Mouse (Mus musculus): ENCODE results near the gene Hs2st1. TPM values are rescaled to one million over a fixed set of nuclear protein-coding genes. Genes with fewer than 3 reads are reported as not detected.
A peak's percentile ranks its signal among the peaks of the same experiment; 100 is the strongest.

The Hs2st1 gene
- polyA plus RNA-seq, 1 experiment from 2014 or later: 16.3 TPM

DNA sequence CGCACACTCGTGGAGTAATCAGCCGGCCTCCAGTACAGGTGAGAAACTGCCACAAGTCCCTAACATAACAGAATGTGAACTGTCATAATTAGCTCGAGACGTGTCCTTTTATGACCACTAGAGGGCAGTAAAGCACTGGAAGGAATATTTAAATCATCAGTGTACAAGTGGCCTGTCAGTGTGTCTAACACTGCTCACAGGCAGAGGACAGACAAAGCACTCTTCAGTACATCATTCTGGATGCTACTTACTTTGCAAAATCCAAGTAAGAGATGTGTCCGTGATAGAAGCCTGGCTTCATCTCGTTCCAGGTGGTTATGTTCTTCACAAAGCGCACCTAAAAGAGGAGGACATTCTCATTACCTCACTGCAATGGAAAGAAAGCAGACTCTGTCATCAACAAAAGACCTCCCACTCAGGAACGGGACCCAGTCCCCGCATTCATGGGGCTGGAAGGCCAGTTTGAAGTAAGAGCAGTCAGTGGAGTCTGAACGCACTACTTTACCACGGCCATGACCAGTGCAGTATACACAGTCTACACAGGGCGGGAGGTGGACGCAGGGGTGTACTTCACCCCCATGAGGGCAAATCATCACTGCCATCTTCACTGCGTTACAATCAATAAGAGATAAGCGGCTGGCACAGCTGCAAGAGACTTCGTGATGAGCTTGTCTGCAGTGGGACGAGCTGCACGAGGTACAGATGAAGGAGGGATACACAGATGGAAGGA, 116.1 kb downstream of the Hs2st1 start:
- Histone ChIP-seq H3K4me2 (ENCODE audit: low read length) (no peak overlapping the region), H3K27ac (ENCODE audit: low read length) (peak overlapping the region; percentile 30), H3K4me1 (replicated peaks; ENCODE audit: control insufficient read depth, insufficient read depth, low read length) (peaks cover 13% of the 10 kb centered on the region), H3K4me3 (replicated peaks; ENCODE audit: low read length) (no peak overlapping the region), H3K9me3 (ENCODE audit: control insufficient read depth, low read length) (no peaks in the 10 kb centered on the region), H3K9ac (replicated peaks; ENCODE audit: low read depth, low read length) (peak overlapping the region; percentile 27; the same call in 1 of the 2 replicates), H3K27me3 (replicated peaks; ENCODE audit: control insufficient read depth, insufficient read depth, low read length) (no peaks in the 10 kb centered on the region), H3K36me3 (ENCODE audit: control insufficient read depth, insufficient read depth) (no peaks in the 10 kb centered on the region; the same call in 1 of the 2 replicates)
- WGBS: 50% methylated on average over 19 of the region's 19 CpGs
- ATAC-seq: peak; percentile 93

GRCm38 (mm10) chr3:144448977-144449376, 121.0 kb downstream of the Hs2st1 start:
- peaks cover 2% of the 10 kb centered on the region; the same call in 1 of the 2 replicates for H3K4me1 ChIP-seq (replicated peaks; ENCODE audit: control insufficient read depth, insufficient read depth, low read length)
- no peak overlapping the region for H3K9ac ChIP-seq (replicated peaks; ENCODE audit: low read depth, low read length)
- H3K27me3 ChIP-seq (replicated peaks; ENCODE audit: control insufficient read depth, insufficient read depth, low read length): no peaks in the 10 kb centered on the region
- WGBS: 95% methylated on average over 6 of the region's 6 CpGs
- H3K9me3 ChIP-seq (ENCODE audit: control insufficient read depth, low read length): no peaks in the 10 kb centered on the region
- H3K36me3 ChIP-seq (ENCODE audit: control insufficient read depth, insufficient read depth): no peaks in the 10 kb centered on the region; the same call in 1 of the 2 replicates
- no peak overlapping the region for H3K4me3 ChIP-seq (replicated peaks; ENCODE audit: low read length)
- ATAC-seq: no peak
- H3K27ac ChIP-seq (ENCODE audit: low read length): no peak overlapping the region
- no peak overlapping the region for H3K4me2 ChIP-seq (ENCODE audit: low read length)

DNA sequence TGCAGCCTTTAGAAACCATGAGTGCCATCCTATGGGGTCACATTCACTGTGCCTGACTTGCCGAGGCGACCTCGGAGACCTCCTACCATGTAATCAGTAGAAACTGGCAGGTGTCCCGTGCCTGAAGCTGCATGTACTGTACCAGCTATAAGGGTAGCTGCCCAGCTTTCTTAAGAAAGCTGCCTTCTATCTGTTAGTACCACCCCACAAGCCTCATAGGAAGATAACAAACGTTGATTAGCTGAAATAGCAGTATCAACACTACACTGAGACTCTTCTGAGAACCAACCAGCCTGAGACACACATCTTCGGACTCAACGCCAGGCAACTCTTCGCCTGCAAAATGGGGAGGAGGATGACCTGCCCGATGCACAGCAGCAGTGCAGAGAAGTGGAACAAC, 122.1 kb downstream of the Hs2st1 start:
- Histone ChIP-seq H3K36me3 (ENCODE audit: control insufficient read depth, insufficient read depth) (no peaks in the 10 kb centered on the region; the same call in 1 of the 2 replicates), H3K27me3 (replicated peaks; ENCODE audit: control insufficient read depth, insufficient read depth, low read length) (no peaks in the 10 kb centered on the region), H3K4me1 (replicated peaks; ENCODE audit: control insufficient read depth, insufficient read depth, low read length) (no peaks in the 10 kb centered on the region), H3K9ac (replicated peaks; ENCODE audit: low read depth, low read length) (no peak overlapping the region), H3K4me2 (ENCODE audit: low read length) (no peak overlapping the region), H3K27ac (ENCODE audit: low read length) (no peak overlapping the region), H3K4me3 (replicated peaks; ENCODE audit: low read length) (no peak overlapping the region), H3K9me3 (ENCODE audit: control insufficient read depth, low read length) (no peaks in the 10 kb centered on the region)
- ATAC-seq: no peak
- WGBS: 87% methylated on average over 9 of the region's 9 CpGs

- Histone ChIP-seq H3K4me3 (replicated peaks; ENCODE audit: low read length) (no peak overlapping the region), H3K27me3 (replicated peaks; ENCODE audit: control insufficient read depth, insufficient read depth, low read length) (no peaks in the 10 kb centered on the region), H3K27ac (ENCODE audit: low read length) (no peak overlapping the region), H3K36me3 (ENCODE audit: control insufficient read depth, insufficient read depth) (no peaks in the 10 kb centered on the region; the same call in 1 of the 2 replicates), H3K9ac (replicated peaks; ENCODE audit: low read depth, low read length) (no peak overlapping the region), H3K9me3 (ENCODE audit: control insufficient read depth, low read length) (no peaks in the 10 kb centered on the region), H3K4me2 (ENCODE audit: low read length) (no peak overlapping the region), H3K4me1 (replicated peaks; ENCODE audit: control insufficient read depth, insufficient read depth, low read length) (no peaks in the 10 kb centered on the region)
- WGBS: 95% methylated on average over 14 of the region's 14 CpGs
- no peak for ATAC-seq
These were observed 123.8 kb downstream of the Hs2st1 start for GRCm38 (mm10) chr3:144446081-144446634.

DNA sequence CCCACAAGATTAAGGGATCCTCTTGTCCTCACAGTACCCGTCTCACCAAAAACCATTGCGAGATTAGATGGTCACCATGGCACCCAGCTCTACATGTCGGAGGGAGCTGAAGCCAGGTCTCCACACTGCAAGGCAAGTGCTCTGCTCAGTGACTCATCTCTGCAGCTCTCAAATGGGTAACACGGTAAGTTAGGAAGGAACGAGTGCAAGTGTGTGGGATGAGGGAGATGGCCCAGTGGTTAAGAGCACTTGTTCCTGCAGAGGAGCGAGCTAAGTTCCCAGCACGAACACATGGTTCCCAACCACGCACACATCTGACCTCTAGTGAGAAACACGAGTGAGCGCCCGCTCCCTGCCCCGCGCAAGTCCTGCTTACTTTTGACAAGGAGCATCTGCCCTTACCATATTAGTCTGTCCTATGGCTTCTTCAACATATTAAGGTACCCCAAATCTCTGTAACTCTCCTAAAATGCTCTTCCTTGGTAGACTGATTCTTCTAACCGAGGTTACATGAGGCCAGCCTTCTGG, 132.0 kb downstream of the Hs2st1 start:
- WGBS: 94% methylated on average over 14 of the region's 14 CpGs
- Histone ChIP-seq H3K9ac (replicated peaks; ENCODE audit: low read depth, low read length) (no peak overlapping the region), H3K4me3 (replicated peaks; ENCODE audit: low read length) (no peak overlapping the region), H3K4me1 (replicated peaks; ENCODE audit: control insufficient read depth, insufficient read depth, low read length) (no peaks in the 10 kb centered on the region), H3K4me2 (ENCODE audit: low read length) (no peak overlapping the region), H3K27me3 (replicated peaks; ENCODE audit: control insufficient read depth, insufficient read depth, low read length) (no peaks in the 10 kb centered on the region), H3K36me3 (ENCODE audit: control insufficient read depth, insufficient read depth) (peaks cover 4% of the 10 kb centered on the region; the same call in 1 of the 2 replicates), H3K27ac (ENCODE audit: low read length) (no peak overlapping the region), H3K9me3 (ENCODE audit: control insufficient read depth, low read length) (no peaks in the 10 kb centered on the region)
- no peak for ATAC-seq

- H3K9me3 ChIP-seq (ENCODE audit: control insufficient read depth, low read length): no peaks in the 10 kb centered on the region
- ATAC-seq: no peak
- no peak overlapping the region for H3K4me2 ChIP-seq (ENCODE audit: low read length)
- H3K36me3 ChIP-seq (ENCODE audit: control insufficient read depth, insufficient read depth): peaks cover 4% of the 10 kb centered on the region; the same call in 1 of the 2 replicates
- H3K4me3 ChIP-seq (replicated peaks; ENCODE audit: low read length): no peak overlapping the region
- 47% methylated on average over 3 of the region's 3 CpGs for WGBS
- no peaks in the 10 kb centered on the region for H3K4me1 ChIP-seq (replicated peaks; ENCODE audit: control insufficient read depth, insufficient read depth, low read length)
- H3K9ac ChIP-seq (replicated peaks; ENCODE audit: low read depth, low read length): no peak overlapping the region
- no peak overlapping the region for H3K27ac ChIP-seq (ENCODE audit: low read length)
- no peaks in the 10 kb centered on the region for H3K27me3 ChIP-seq (replicated peaks; ENCODE audit: control insufficient read depth, insufficient read depth, low read length)
These were observed 133.9 kb downstream of the Hs2st1 start for GRCm38 (mm10) chr3:144436076-144436475.

DNA sequence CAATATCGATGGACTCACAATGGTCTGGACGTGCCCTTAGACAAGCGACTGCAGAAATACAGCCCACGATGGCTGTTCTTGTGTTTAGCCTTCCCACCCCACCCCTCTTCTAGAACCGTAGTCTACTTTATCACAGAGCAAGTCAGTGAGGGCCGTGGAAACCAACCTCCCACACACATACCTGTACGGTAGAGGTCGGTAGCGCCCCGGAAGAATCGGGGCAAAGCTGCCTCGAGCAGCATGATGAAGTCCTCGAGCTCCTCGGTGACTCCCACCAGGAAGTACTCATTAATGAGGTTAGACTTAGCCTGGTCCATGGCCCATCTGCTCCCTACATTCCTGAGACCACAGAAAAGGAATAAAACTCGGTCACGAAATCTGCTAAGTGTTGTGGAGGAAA, 134.7 kb downstream of the Hs2st1 start:
- Histone ChIP-seq H3K4me3 (replicated peaks; ENCODE audit: low read length) (no peak overlapping the region), H3K4me1 (replicated peaks; ENCODE audit: control insufficient read depth, insufficient read depth, low read length) (0 out of 2 replicates have a peak, but pooled peaks cover 2% of the 10 kb centered on the region), H3K36me3 (ENCODE audit: control insufficient read depth, insufficient read depth) (peaks cover 4% of the 10 kb centered on the region; the same call in 1 of the 2 replicates), H3K4me2 (ENCODE audit: low read length) (no peak overlapping the region), H3K9ac (replicated peaks; ENCODE audit: low read depth, low read length) (no peak overlapping the region), H3K9me3 (ENCODE audit: control insufficient read depth, low read length) (no peaks in the 10 kb centered on the region), H3K27ac (ENCODE audit: low read length) (no peak overlapping the region), H3K27me3 (replicated peaks; ENCODE audit: control insufficient read depth, insufficient read depth, low read length) (no peaks in the 10 kb centered on the region)
- WGBS: 91% methylated on average over 16 of the region's 16 CpGs
- ATAC-seq: no peak

DNA sequence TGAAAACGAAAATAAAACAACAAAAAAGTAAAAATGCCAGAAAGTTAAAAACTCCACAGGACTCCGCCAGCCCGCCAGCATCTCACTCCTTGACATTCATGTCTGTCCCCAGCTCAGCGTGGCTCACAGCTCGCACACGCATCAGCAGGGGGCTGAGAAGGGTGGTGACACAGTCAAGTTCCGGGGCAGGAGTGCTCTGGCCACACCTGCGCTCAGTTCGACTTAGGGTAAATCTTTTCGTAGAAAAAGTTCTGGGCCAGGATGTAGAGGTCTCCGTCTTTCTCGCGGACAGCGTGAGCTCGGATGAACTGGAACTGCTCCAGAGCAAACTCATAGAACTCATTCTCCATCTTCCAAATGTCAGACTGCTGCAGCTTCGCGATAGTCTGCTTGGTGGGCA, 135.7 kb downstream of the Hs2st1 start:
- Histone ChIP-seq H3K4me2 (ENCODE audit: low read length) (no peak overlapping the region), H3K9me3 (ENCODE audit: control insufficient read depth, low read length) (no peaks in the 10 kb centered on the region), H3K9ac (replicated peaks; ENCODE audit: low read depth, low read length) (no peak overlapping the region), H3K4me3 (replicated peaks; ENCODE audit: low read length) (no peak overlapping the region), H3K27me3 (replicated peaks; ENCODE audit: control insufficient read depth, insufficient read depth, low read length) (no peaks in the 10 kb centered on the region), H3K27ac (ENCODE audit: low read length) (no peak overlapping the region), H3K4me1 (replicated peaks; ENCODE audit: control insufficient read depth, insufficient read depth, low read length) (0 out of 2 replicates have a peak, but pooled peaks cover 2% of the 10 kb centered on the region), H3K36me3 (ENCODE audit: control insufficient read depth, insufficient read depth) (peaks cover 4% of the 10 kb centered on the region; the same call in 1 of the 2 replicates)
- no peak for ATAC-seq
- WGBS: 90% methylated on average over 17 of the region's 17 CpGs

- Histone ChIP-seq H3K4me1 (replicated peaks; ENCODE audit: control insufficient read depth, insufficient read depth, low read length) (0 out of 2 replicates have a peak, but pooled peaks cover 2% of the 10 kb centered on the region), H3K4me3 (replicated peaks; ENCODE audit: low read length) (no peak overlapping the region), H3K4me2 (ENCODE audit: low read length) (no peak overlapping the region), H3K27me3 (replicated peaks; ENCODE audit: control insufficient read depth, insufficient read depth, low read length) (no peaks in the 10 kb centered on the region), H3K36me3 (ENCODE audit: control insufficient read depth, insufficient read depth) (peaks cover 4% of the 10 kb centered on the region; the same call in 1 of the 2 replicates), H3K9ac (replicated peaks; ENCODE audit: low read depth, low read length) (no peak overlapping the region), H3K27ac (ENCODE audit: low read length) (no peak overlapping the region), H3K9me3 (ENCODE audit: control insufficient read depth, low read length) (no peaks in the 10 kb centered on the region)
- 91% methylated on average over 7 of the region's 7 CpGs for WGBS
- no peak for ATAC-seq
These were observed 136.9 kb downstream of the Hs2st1 start for GRCm38 (mm10) chr3:144433039-144433438.

Data from forebrain, embryonic 16.5 days (tissue).